Mouse (Mus musculus) B cell, adult 2 months (primary cell): Measurements from ENCODE around the gene Hps6.
"Not testable (repeated sequence)": the region's sequence is repeated elsewhere in the genome, so short reads cannot be mapped to it uniquely, and the experiment has no call there.

Source experiments
- DNase-seq, 2 experiments: peaks; one replicate each; pipeline ENCODE4 v3.0.0; 2022

Gene Hps6

GRCm38 (mm10) chr19:46003371-46004226 is at the start of gene Hps6:
Gene Hps6 (plus strand): TSS chr19:46003508.
- DNase-seq: peak; percentile 86 to 87

DNA sequence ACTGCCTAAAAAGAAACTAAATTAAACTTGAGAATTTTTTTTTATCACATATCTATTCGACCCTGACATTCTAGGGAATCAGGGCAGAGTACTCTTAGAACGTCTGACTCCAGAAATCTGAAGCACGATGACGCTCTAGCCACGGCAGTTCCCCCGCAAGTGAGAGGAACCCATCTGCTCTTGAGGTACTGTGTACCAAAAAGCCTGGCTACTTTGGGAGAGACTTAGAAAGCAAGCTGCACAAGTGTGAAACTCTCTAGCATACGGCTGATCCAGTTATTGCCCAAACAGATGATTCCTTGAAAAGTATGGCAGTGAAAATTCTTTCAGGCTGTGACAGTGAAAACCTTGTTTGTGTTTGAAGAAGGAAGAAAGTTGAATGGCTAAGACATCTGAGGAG is 46.6 kb upstream of the Hps6 start:
- no peak for DNase-seq

GRCm38 (mm10) chr19:45960770-45961169 is 42.5 kb upstream of the Hps6 start:
- DNase-seq: no peak

GRCm38 (mm10) chr19:45984379-45984778 is 18.9 kb upstream of the Hps6 start:
- peak in 1 of 2 experiments; percentile 14 for DNase-seq

DNA sequence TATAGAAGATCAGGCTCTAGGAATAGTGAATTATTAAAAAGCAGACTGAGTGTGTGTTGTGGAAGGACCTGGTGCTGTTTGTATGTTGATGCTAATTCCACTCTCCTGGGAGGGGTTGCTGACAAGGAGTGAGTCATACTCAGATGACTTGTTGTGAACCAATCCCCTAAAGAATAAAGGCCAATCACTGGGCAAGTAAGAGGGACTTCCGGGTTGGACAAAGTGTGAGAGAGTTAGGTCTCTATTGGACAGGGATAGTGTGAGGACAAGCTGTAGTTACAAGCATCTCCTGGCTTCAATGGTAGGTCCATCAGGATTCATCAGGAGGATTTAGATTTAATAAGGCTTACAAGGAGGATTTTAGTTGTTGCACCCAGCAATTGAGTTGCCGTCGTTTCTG is 15.1 kb upstream of the Hps6 start:
- no peak for DNase-seq

DNA sequence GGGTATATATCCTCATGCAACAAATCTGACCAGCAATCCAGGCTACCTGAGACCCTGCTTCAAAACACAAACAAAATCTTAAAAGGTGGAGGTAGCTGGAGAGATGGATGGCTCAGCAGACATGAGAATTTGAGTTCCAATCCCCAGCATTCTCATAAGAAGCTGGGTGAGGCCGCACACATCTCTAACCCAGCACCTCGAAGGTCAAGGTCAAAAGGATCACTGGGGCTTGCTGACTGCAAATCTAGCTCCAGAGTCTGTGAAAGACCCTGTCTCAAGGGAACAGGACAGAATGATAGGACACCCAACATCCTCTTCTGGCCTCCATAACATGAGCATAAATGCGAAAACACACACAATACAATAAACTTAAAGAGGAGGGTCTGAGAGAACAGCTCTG is 12.1 kb upstream of the Hps6 start:
- DNase-seq: no peak

- DNase-seq: not testable (repeated sequence)
Measured at GRCm38 (mm10) chr19:45993441-45993840, 9.9 kb upstream of the Hps6 start.

GRCm38 (mm10) chr19:45993981-45994737 is 9.1 kb upstream of the Hps6 start:
- no peak for DNase-seq

DNA sequence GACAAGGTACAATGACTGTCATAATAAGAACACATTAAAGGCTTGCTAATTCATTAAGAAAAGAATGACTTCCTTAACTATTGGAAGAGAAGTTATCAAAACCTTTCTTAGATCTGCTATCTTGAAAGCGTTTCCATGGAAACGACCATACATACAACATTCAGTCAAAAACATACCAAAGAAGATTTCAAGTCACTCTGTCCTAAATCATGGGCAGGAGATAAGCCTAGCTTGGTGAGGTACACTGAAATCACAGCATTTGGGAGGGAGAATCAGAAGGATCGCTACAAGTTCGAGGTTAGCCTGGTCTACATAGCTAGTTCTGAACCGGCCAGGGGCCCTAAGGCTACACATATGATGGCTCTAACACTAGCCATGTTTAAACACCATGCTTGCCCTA is 5.9 kb upstream of the Hps6 start:
- peak; percentile 27 to 34 for DNase-seq

DNA sequence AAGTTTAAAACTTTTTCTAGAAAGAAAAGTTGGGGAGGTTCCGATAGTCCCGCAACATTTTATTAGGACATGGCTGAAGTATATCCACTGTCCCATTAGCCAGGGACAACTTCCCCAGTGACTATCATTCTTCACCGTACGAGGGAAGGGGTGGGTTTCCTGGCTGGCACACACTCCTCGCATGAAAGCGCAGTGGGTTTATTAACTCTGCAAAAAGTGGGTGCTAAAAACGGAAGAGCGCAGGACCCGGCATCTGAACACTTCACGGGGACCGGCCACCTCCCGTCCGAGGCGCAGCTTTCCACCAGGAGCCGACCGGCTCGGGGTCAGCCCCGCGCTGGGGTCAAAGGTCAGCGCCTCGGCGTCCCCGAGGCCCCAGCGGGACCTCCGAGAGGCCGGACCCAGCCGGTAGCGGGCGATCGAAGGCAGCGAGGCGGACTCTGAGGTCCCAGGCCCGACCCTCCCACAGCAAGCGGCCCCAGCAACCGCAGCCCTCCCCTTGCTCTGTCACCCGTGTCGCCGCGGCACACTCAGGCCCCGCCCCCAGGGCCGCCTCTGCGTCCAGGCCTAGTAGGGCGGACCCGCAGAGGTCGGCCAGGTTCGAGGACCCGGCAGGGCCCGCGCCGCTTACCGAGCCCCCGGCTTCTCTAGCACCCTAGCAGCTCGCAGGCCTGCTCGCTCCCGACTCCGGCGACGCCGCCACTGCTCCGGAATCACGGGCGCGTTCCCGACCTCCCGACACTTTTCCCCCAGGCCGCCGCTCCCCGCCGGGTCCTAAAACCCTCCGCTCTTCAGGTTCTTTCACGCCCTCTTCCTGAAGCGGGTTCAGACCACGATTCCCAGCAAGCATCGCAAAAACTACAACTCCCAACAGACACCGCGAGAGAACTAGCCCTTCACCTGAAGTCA is 5.3 kb upstream of the Hps6 start, which contains the start of gene Armh3:
TSS of gene Armh3 (minus strand) at position 704 of the 909 bp plus-strand sequence.
- peak; percentile 95 for DNase-seq

GRCm38 (mm10) chr19:45998694-45999217 is 4.6 kb upstream of the Hps6 start:
- no peak for DNase-seq

GRCm38 (mm10) chr19:45999378-45999777 is 3.9 kb upstream of the Hps6 start:
- DNase-seq: no peak

DNA sequence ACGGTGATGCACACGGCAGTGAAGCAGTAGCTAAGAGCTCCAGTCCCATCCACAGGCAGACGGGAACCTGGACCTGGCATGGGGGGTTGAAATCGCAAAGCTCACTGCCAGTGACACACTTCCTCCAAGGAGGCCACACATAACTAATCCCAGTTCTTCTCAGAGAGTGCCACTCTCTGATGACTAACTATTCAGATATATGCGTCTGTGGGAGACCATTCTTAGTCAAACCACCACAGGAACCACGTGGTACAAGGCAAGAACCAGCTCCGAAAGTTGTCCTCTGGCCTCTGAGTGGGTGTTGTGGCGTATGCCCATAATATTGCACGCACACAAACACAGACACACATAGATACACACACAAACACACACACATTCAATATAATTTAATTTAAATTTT is 1.0 kb upstream of the Hps6 start:
- no peak for DNase-seq

GRCm38 (mm10) chr19:46004814-46005466 is 1.6 kb downstream of the Hps6 start:
- DNase-seq: no peak

DNA sequence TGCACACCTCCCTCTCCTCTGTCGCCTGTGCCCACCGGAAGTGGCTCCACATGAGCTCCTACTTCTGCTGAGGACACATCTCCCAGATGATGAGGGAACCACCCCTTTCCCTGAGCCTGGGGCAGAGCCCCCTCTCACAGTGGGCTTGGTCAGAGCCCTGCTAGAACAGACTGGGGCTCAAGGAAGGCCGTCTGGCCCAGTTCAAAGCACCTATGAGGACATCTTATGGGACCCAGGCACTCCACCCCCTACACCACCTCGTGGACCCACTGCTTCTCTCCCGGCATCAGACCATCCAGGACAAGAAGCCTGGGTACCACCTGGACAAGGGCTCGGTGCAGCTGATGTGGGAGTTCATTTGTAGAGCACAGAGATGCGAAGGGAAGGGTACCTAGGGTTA is 2.4 kb downstream of the Hps6 start:
- DNase-seq: no peak

GRCm38 (mm10) chr19:46014572-46015178 is 11.4 kb downstream of the Hps6 start:
- DNase-seq: peak; percentile 88 to 89

DNA sequence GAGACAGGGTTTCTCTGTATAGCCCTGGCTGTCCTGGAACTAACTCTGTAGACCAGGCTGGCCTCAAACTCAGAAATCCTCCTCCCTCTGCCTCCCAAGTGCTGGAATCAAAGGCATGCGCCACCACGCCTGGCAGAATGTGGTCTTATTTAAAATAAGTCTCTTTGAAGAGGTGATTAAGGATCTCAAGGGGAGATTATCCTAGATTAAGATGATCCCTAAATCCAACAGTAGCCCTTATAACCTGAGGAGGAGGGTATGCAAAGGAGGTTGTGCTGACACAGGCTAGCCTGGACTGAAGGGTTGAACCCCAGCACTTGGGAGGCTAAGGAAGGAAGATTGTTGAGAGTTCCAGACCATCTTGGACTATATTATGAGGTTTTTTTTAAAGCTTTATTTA is 12.7 kb downstream of the Hps6 start:
- DNase-seq: no peak

DNA sequence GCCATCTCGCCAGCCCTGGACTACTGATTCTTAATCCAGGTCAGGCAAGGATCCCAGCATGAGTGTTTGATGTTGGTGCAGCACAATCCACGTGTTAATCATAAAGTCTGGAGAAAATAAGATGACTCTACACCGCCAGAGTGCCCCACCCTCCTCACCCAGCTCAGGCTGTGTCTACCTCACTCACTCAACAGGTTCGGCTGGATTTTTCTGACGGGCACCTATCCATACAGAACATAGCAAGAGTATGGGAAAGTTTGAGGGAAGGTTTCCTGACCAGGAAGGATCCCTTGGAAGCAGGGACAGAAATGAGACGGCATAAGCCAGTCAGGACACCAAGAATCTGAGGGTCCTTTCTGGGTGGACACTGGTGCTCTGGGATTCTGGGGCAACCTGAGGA is 21.7 kb downstream of the Hps6 start:
- DNase-seq: no peak

DNA sequence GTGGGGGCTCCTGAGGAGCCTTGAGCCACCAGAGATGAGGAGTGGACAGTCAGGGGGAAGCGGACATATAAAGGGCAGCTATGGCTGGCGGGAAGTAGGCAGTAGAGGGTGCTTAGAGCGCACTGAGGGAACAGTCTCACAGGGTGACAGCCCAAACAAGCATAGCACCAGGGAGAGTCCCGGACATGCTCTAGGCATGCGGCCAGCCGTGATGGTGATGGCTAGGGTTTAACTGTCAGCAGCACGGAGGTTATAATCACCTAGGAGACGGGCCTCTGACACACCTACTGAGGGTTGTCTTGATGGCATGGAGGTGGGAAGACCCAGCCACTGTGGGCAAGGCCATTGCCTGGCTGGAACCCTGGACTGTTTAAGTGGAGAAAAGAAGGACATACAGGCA is 23.3 kb downstream of the Hps6 start:
- DNase-seq: no peak

- peak in 1 of 2 experiments; percentile 21 for DNase-seq
Measured at GRCm38 (mm10) chr19:46028747-46029320, 25.5 kb downstream of the Hps6 start.

- DNase-seq: no peak
Measured at GRCm38 (mm10) chr19:46029652-46030051, 26.3 kb downstream of the Hps6 start.
